Mouse (Mus musculus): ENCODE results near the gene Vmn1r86. TPM values are rescaled to one million over a fixed set of nuclear protein-coding genes. Genes with fewer than 3 reads are reported as not detected.

Gene Vmn1r86
- polyA plus RNA-seq (2014; fragmentation: Illumina TruSeq; extraction: RNeasy Lipid Tissue Mini Kit (QIAGEN cat#74804); ENCODE audit: low replicate concordance), result not detected

GRCm38 (mm10) chr7:13119817-13120216, at the start of gene Vmn1r86:
TSS of gene Vmn1r86 (minus strand) at chr7:13119917.

GRCm38 (mm10) chr7:13159268-13159667, 39.6 kb upstream of the Vmn1r86 start, which contains the start of gene Vmn1r88:
TSS of gene Vmn1r88 (plus strand) at chr7:13159568.

GRCm38 (mm10) chr7:13140057-13140456, 20.3 kb upstream of the Vmn1r86 start, which contains the start of gene Vmn1r87:
TSS of gene Vmn1r87 (minus strand) at chr7:13140157.

GRCm38 (mm10) chr7:13095073-13095472, 24.6 kb downstream of the Vmn1r86 start, which contains the start of gene Vmn1r85:
TSS of gene Vmn1r85 (minus strand) at chr7:13095173.

GRCm38 (mm10) chr7:13054287-13055010, 65.3 kb downstream of the Vmn1r86 start, which contains the start of gene Mzf1:
TSS of gene Mzf1 (minus strand) at chr7:13054764.

Other genes with a start within 250 kb of the Vmn1r86 start
- 1.6 TPM for gene Zfp128, start 238.7 kb downstream of the Vmn1r86 start, polyA plus RNA-seq (2014; fragmentation: Illumina TruSeq; extraction: RNeasy Lipid Tissue Mini Kit (QIAGEN cat#74804); ENCODE audit: low replicate concordance)
- gene Zscan22, start 222.1 kb downstream of the Vmn1r86 start, polyA plus RNA-seq (2014; fragmentation: Illumina TruSeq; extraction: RNeasy Lipid Tissue Mini Kit (QIAGEN cat#74804); ENCODE audit: low replicate concordance), result 3.0 TPM
- 9.4 TPM for gene Rps5, start 197.6 kb downstream of the Vmn1r86 start, polyA plus RNA-seq (2014; fragmentation: Illumina TruSeq; extraction: RNeasy Lipid Tissue Mini Kit (QIAGEN cat#74804); ENCODE audit: low replicate concordance)
- gene Rnf225, start 192.5 kb downstream of the Vmn1r86 start, polyA plus RNA-seq (2014; fragmentation: Illumina TruSeq; extraction: RNeasy Lipid Tissue Mini Kit (QIAGEN cat#74804); ENCODE audit: low replicate concordance), result not detected
- 1.1 TPM for gene Zfp324, start 154.1 kb downstream of the Vmn1r86 start, polyA plus RNA-seq (2014; fragmentation: Illumina TruSeq; extraction: RNeasy Lipid Tissue Mini Kit (QIAGEN cat#74804); ENCODE audit: low replicate concordance)
- 1.6 TPM for gene Zfp446, start 142.1 kb downstream of the Vmn1r86 start, polyA plus RNA-seq (2014; fragmentation: Illumina TruSeq; extraction: RNeasy Lipid Tissue Mini Kit (QIAGEN cat#74804); ENCODE audit: low replicate concordance)
- not detected for gene Slc27a5, start 121.7 kb downstream of the Vmn1r86 start, polyA plus RNA-seq (2014; fragmentation: Illumina TruSeq; extraction: RNeasy Lipid Tissue Mini Kit (QIAGEN cat#74804); ENCODE audit: low replicate concordance)
- 7.0 TPM for gene Trim28, start 120.8 kb downstream of the Vmn1r86 start, polyA plus RNA-seq (2014; fragmentation: Illumina TruSeq; extraction: RNeasy Lipid Tissue Mini Kit (QIAGEN cat#74804); ENCODE audit: low replicate concordance)
- gene Zbtb45, start 109.9 kb downstream of the Vmn1r86 start, polyA plus RNA-seq (2014; fragmentation: Illumina TruSeq; extraction: RNeasy Lipid Tissue Mini Kit (QIAGEN cat#74804); ENCODE audit: low replicate concordance), result 0.19 TPM
- 78.8 TPM for gene Chmp2a, start 85.1 kb downstream of the Vmn1r86 start, polyA plus RNA-seq (2014; fragmentation: Illumina TruSeq; extraction: RNeasy Lipid Tissue Mini Kit (QIAGEN cat#74804); ENCODE audit: low replicate concordance)
- gene Ube2m, start 81.6 kb downstream of the Vmn1r86 start, polyA plus RNA-seq (2014; fragmentation: Illumina TruSeq; extraction: RNeasy Lipid Tissue Mini Kit (QIAGEN cat#74804); ENCODE audit: low replicate concordance), result 50.0 TPM
- gene Mzf1, start 65.2 kb downstream of the Vmn1r86 start, polyA plus RNA-seq (2014; fragmentation: Illumina TruSeq; extraction: RNeasy Lipid Tissue Mini Kit (QIAGEN cat#74804); ENCODE audit: low replicate concordance), result 0.15 TPM
- gene Vmn1r85, start 24.7 kb downstream of the Vmn1r86 start, polyA plus RNA-seq (2014; fragmentation: Illumina TruSeq; extraction: RNeasy Lipid Tissue Mini Kit (QIAGEN cat#74804); ENCODE audit: low replicate concordance), result not detected
- gene Vmn1r87, start 20.2 kb upstream of the Vmn1r86 start, polyA plus RNA-seq (2014; fragmentation: Illumina TruSeq; extraction: RNeasy Lipid Tissue Mini Kit (QIAGEN cat#74804); ENCODE audit: low replicate concordance), result not detected
- 0.04 TPM for gene Vmn1r88, start 39.7 kb upstream of the Vmn1r86 start, polyA plus RNA-seq (2014; fragmentation: Illumina TruSeq; extraction: RNeasy Lipid Tissue Mini Kit (QIAGEN cat#74804); ENCODE audit: low replicate concordance)
- gene Vmn1r89, start 93.1 kb upstream of the Vmn1r86 start, polyA plus RNA-seq (2014; fragmentation: Illumina TruSeq; extraction: RNeasy Lipid Tissue Mini Kit (QIAGEN cat#74804); ENCODE audit: low replicate concordance), result not detected
- 8.7 TPM for gene Lig1, start 157.4 kb upstream of the Vmn1r86 start, polyA plus RNA-seq (2014; fragmentation: Illumina TruSeq; extraction: RNeasy Lipid Tissue Mini Kit (QIAGEN cat#74804); ENCODE audit: low replicate concordance)
- 3.0 TPM for gene Zswim9, start 158.8 kb upstream of the Vmn1r86 start, polyA plus RNA-seq (2014; fragmentation: Illumina TruSeq; extraction: RNeasy Lipid Tissue Mini Kit (QIAGEN cat#74804); ENCODE audit: low replicate concordance)
- 3.4 TPM for gene Pla2g4c, start 204.7 kb upstream of the Vmn1r86 start, polyA plus RNA-seq (2014; fragmentation: Illumina TruSeq; extraction: RNeasy Lipid Tissue Mini Kit (QIAGEN cat#74804); ENCODE audit: low replicate concordance)

All from small intestine, adult 10 weeks (tissue).